Mouse (Mus musculus): ENCODE data around the gene Lgalsl.

GRCm38 (mm10) chr11:20806659-20807058 lies 24.2 kb downstream of the Lgalsl start:
- no peak for TF ChIP-seq TAL1 (IDR thresholded peaks at IDR 0.05; ENCODE audit: low read length)
- TF ChIP-seq GATA1 (IDR thresholded peaks at IDR 0.05; ENCODE audit: low read length), result no peak
